Mouse (Mus musculus): Measurements from ENCODE around the gene Mastl. TPM values are rescaled to one million over a fixed set of nuclear protein-coding genes. Genes with fewer than 3 reads are reported as not detected.

The Mastl gene
- polyA plus RNA-seq, 1 experiment from 2014 or later, result 16.3 TPM

- no peak for ATAC-seq (ENCODE audit: insufficient read depth)
- Histone ChIP-seq H3K4me3 (ENCODE audit: low read depth, low read length) (no peak overlapping the region), H3K4me2 (no peak overlapping the region), H3K27ac (ENCODE audit: low read depth) (no peak overlapping the region), H3K9ac (no peak overlapping the region), H3K27me3 (ENCODE audit: insufficient read depth, low read length) (no peaks in the 10 kb centered on the region), H3K4me1 (ENCODE audit: insufficient read depth) (no peaks in the 10 kb centered on the region), H3K36me3 (ENCODE audit: insufficient read depth) (peaks cover 36% of the 10 kb centered on the region), H3K9me3 (ENCODE audit: low read depth, low read length) (no peaks in the 10 kb centered on the region)
- no peak for TF ChIP-seq CTCF (IDR thresholded peaks at IDR 0.05; ENCODE audit: low read depth)
- no peak for DNase-seq
These were observed 79.0 kb downstream of the Mastl start for GRCm38 (mm10) chr2:23076783-23077182.

GRCm38 (mm10) chr2:23075846-23076245 lies 80.0 kb downstream of the Mastl start:
- ATAC-seq (ENCODE audit: insufficient read depth) (no peak), DNase-seq (no peak)
- Histone ChIP-seq H3K4me2 (no peak overlapping the region), H3K27ac (ENCODE audit: low read depth) (no peak overlapping the region), H3K9me3 (ENCODE audit: low read depth, low read length) (no peaks in the 10 kb centered on the region), H3K9ac (no peak overlapping the region), H3K4me3 (ENCODE audit: low read depth, low read length) (no peak overlapping the region), H3K36me3 (ENCODE audit: insufficient read depth) (peaks cover 33% of the 10 kb centered on the region), H3K4me1 (ENCODE audit: insufficient read depth) (no peaks in the 10 kb centered on the region), H3K27me3 (ENCODE audit: insufficient read depth, low read length) (no peaks in the 10 kb centered on the region)
- TF ChIP-seq CTCF (IDR thresholded peaks at IDR 0.05; ENCODE audit: low read depth), result no peak

GRCm38 (mm10) chr2:23071406-23071805 lies 84.4 kb downstream of the Mastl start:
- no peak overlapping the region for H3K4me3 ChIP-seq (ENCODE audit: low read depth, low read length)
- H3K4me2 ChIP-seq, result no peak overlapping the region
- no peak for TF ChIP-seq CTCF (IDR thresholded peaks at IDR 0.05; ENCODE audit: low read depth)
- H3K36me3 ChIP-seq (ENCODE audit: insufficient read depth), result peaks cover 15% of the 10 kb centered on the region; the same call in 1 of the 2 replicates
- H3K4me1 ChIP-seq (ENCODE audit: insufficient read depth), result no peaks in the 10 kb centered on the region
- no peak overlapping the region for H3K9ac ChIP-seq
- no peak overlapping the region for H3K27ac ChIP-seq (ENCODE audit: low read depth)
- WGBS, result 73% methylated on average over 1 of the region's 1 CpGs
- no peaks in the 10 kb centered on the region for H3K9me3 ChIP-seq (ENCODE audit: low read depth, low read length)
- H3K27me3 ChIP-seq (ENCODE audit: insufficient read depth, low read length), result no peaks in the 10 kb centered on the region
- ATAC-seq (ENCODE audit: insufficient read depth), result no peak
- no peak for DNase-seq

DNA sequence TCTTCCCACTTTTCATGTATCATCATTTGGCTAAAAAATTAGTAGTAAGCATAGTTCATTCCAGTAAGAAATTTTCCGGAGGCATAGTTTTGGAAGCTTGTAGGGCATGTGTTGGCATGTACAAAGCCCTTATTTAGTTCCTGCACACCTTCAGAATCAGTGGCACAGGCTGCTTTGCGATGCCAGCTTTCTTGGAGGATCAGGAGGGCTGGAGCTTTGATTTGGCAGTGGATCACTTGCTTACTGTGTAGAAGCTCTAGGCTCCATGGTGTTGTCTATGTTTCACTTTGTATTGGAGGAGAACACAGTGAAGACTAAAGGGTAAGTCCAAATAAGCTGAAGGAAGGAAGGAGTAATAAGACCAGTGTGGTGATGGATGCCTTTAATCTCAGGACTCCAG lies 85.3 kb downstream of the Mastl start:
- DNase-seq (no peak), ATAC-seq (ENCODE audit: insufficient read depth) (no peak)
- H3K4me3 ChIP-seq (ENCODE audit: low read depth, low read length), result no peak overlapping the region
- H3K9me3 ChIP-seq (ENCODE audit: low read depth, low read length), result no peaks in the 10 kb centered on the region
- no peak overlapping the region for H3K4me2 ChIP-seq
- H3K27me3 ChIP-seq (ENCODE audit: insufficient read depth, low read length), result no peaks in the 10 kb centered on the region
- H3K4me1 ChIP-seq (ENCODE audit: insufficient read depth), result no peaks in the 10 kb centered on the region
- 91% methylated on average over 2 of the region's 2 CpGs for WGBS
- H3K9ac ChIP-seq, result no peak overlapping the region
- TF ChIP-seq CTCF (IDR thresholded peaks at IDR 0.05; ENCODE audit: low read depth), result no peak
- 0 out of 2 replicates have a peak, but pooled peaks cover 8% of the 10 kb centered on the region for H3K36me3 ChIP-seq (ENCODE audit: insufficient read depth)
- no peak overlapping the region for H3K27ac ChIP-seq (ENCODE audit: low read depth)

DNA sequence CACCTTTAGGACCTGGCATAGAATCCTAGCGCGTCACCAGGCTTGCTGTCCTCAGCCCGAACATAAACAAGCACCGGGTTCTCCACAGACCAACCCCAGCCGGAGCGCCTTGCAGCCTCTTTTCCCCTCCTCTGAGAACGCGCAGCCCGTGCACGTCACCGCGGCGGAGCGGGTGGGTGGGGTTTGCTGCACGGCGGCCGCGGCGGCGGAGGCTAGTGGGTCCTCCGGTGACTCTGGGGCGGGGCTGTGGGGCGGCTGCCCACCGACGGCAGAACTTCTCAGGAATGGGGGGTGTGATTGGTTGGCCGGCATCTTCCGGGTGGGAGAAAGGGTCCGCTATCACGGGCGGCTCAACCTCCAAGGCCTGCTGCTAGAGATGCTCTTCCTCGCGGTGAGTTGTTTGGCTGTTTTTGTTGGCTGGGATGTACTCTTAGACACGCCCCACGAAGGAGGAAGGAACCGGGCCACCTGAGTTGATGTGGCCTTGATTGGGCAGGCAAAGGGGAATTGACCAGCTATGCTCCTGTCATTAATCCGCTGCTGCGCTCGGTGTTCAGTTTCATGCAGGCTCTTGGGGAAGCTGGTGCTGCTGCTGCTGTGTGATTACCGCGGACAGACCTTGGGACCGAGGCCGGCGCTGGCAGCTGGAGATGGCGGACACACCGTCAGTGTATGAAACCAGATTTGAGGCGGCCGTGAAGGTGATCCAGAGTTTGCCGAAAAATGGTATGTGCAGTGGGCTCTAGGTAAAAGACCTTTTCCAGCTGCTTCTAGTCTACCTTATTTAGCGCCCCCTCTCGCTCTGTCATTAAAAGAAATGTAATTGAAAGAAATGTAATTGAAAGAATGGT lies 86.7 kb downstream of the Mastl start:
- Histone ChIP-seq H3K4me2 (peak overlapping the region; percentile 98), H3K36me3 (ENCODE audit: insufficient read depth) (0 out of 2 replicates have a peak, but pooled peaks cover 8% of the 10 kb centered on the region), H3K4me1 (ENCODE audit: insufficient read depth) (no peaks in the 10 kb centered on the region), H3K4me3 (ENCODE audit: low read depth, low read length) (peak overlapping the region; percentile 66), H3K27me3 (ENCODE audit: insufficient read depth, low read length) (no peaks in the 10 kb centered on the region), H3K27ac (ENCODE audit: low read depth) (peak overlapping the region; percentile 96), H3K9me3 (ENCODE audit: low read depth, low read length) (no peaks in the 10 kb centered on the region), H3K9ac (peak overlapping the region; percentile 82)
- under 1% methylated on average over 50 of the region's 50 CpGs for WGBS
- ATAC-seq (ENCODE audit: insufficient read depth) (peak; percentile 92), DNase-seq (peak; percentile 93)
- peak; percentile 28; the same call in 1 of the 2 replicates for TF ChIP-seq CTCF (IDR thresholded peaks at IDR 0.05; ENCODE audit: low read depth)

GRCm38 (mm10) chr2:23068370-23068737 lies 87.5 kb downstream of the Mastl start:
- H3K4me1 ChIP-seq (ENCODE audit: insufficient read depth), result no peaks in the 10 kb centered on the region
- TF ChIP-seq CTCF (IDR thresholded peaks at IDR 0.05; ENCODE audit: low read depth), result no peak
- peak overlapping the region; percentile 96 for H3K27ac ChIP-seq (ENCODE audit: low read depth)
- peak overlapping the region; percentile 98 for H3K4me2 ChIP-seq
- no peaks in the 10 kb centered on the region for H3K9me3 ChIP-seq (ENCODE audit: low read depth, low read length)
- peak; percentile 61 for ATAC-seq (ENCODE audit: insufficient read depth)
- peak overlapping the region; percentile 82 for H3K9ac ChIP-seq
- H3K36me3 ChIP-seq (ENCODE audit: insufficient read depth), result 0 out of 2 replicates have a peak, but pooled peaks cover 5% of the 10 kb centered on the region
- H3K4me3 ChIP-seq (ENCODE audit: low read depth, low read length), result peak overlapping the region; percentile 66
- 1% methylated on average over 21 of the region's 21 CpGs for WGBS
- no peaks in the 10 kb centered on the region for H3K27me3 ChIP-seq (ENCODE audit: insufficient read depth, low read length)
- no peak for DNase-seq

DNA sequence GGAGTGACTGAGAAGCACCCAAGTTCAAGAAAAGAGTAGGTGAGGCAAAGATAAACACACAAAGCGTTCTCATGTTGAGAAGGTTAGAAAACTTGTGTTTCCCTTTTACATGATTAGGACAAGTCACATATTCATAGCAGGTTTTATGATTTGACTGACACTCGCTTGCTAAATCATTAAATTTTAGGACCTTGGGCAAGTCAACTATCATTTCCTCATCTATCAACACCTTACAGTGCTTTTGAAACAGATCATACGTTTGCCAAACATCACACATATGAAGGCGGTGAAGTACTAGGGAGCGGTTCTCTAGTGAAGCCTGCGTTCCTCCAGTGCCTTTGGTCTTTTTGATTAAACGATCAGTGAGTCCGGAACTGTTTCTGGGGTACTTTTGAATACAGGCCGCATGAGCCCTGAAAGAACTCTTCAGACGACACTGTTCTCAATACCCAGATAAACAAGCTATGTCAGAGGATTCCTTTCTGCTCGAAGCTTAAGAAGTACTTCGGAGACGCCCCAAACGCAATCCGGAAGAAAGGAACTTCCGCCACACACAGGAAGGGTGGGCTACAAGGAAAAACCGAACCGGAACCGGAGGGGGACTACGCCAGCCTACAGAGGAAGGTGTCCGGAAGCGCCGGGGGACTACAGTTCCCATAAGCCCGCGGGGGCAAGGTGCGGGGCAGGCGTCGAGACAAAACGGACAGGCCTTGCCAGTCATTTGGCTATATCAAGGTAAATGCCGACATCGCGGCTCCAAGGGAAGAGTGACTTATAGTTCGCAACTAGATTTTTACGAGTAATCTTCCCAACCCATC lies 88.1 kb downstream of the Mastl start, which contains the start of gene Acbd5:
Acbd5 (plus strand) TSS at position 616 of the 818 bp plus-strand sequence.
- peak within 1 kb of the TSS; percentile 82 for H3K9ac ChIP-seq
- 0 out of 2 replicates have a peak, but pooled peaks cover 5% of the 10 kb centered on the region for H3K36me3 ChIP-seq (ENCODE audit: insufficient read depth)
- 2% methylated on average over 34 of the region's 34 CpGs for WGBS
- ATAC-seq (ENCODE audit: insufficient read depth), result peak; percentile 96
- H3K27ac ChIP-seq (ENCODE audit: low read depth), result peak within 1 kb of the TSS; percentile 96
- H3K9me3 ChIP-seq (ENCODE audit: low read depth, low read length), result no peaks in the 10 kb centered on the region
- peak within 1 kb of the TSS; percentile 66 for H3K4me3 ChIP-seq (ENCODE audit: low read depth, low read length)
- H3K4me1 ChIP-seq (ENCODE audit: insufficient read depth), result no peaks in the 10 kb centered on the region
- no peaks in the 10 kb centered on the region for H3K27me3 ChIP-seq (ENCODE audit: insufficient read depth, low read length)
- H3K4me2 ChIP-seq, result peak within 1 kb of the TSS; percentile 98
- TF ChIP-seq CTCF (IDR thresholded peaks at IDR 0.05; ENCODE audit: low read depth), result no peak
- peak; percentile 98 for DNase-seq

Other genes starting within 250 kb of the Mastl start
- 43.5 and 46.5 TPM in 2 replicates for gene Abi1, start 115.8 kb downstream of the Mastl start, polyA plus RNA-seq (2014; fragmentation: Nextera tagmentation; extraction: Ambion mirVana)
- 21.2 and 24.6 TPM in 2 replicates for gene Acbd5, start 87.9 kb downstream of the Mastl start, polyA plus RNA-seq (2014; fragmentation: Nextera tagmentation; extraction: Ambion mirVana)
- gene Yme1l1, start 345 bp upstream of the Mastl start, polyA plus RNA-seq (2014; fragmentation: Nextera tagmentation; extraction: Ambion mirVana), result 81.1 and 86.0 TPM in 2 replicates
- gene 4931423N10Rik, start 51.5 kb upstream of the Mastl start, polyA plus RNA-seq (2014; fragmentation: Nextera tagmentation; extraction: Ambion mirVana), result not detected in 2 replicates
- not detected in 2 replicates for gene Nxph2, start 165.2 kb upstream of the Mastl start, polyA plus RNA-seq (2014; fragmentation: Nextera tagmentation; extraction: Ambion mirVana)

Measured in lung, embryonic 14.5 days (tissue).